Mouse (Mus musculus): ENCODE measurements around the gene Esyt1. TPM values are rescaled to one million over a fixed set of nuclear protein-coding genes. Genes with fewer than 3 reads are reported as not detected.

Esyt1 gene
- polyA plus RNA-seq, 1 experiment: 166 TPM

DNA sequence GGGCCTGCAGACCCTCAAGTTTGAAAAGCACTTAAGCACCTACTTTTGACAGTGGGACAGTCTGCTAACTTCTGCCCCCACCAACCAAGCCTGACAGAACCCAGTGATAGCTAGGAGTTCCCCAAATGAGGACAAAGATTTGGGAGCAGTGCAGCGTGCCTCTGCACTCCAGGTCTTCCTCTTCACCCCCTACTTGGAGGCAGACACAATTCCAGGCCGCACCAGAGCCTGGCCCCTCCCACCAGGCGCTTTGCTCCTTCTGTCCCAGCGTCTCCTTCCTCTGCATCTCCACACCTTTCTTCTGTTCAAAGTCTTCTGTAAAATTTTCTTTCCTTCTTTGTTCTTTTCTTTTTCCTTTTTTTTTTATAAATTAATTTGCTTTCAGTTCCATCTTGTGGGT is 35.9 kb downstream of the Esyt1 start:
- H3ac ChIP-seq (ENCODE audit: control insufficient read depth, insufficient read length): no peak overlapping the region
- no peak overlapping the region for H3K4me3 ChIP-seq
- H3K4me2 ChIP-seq (ENCODE audit: low read depth): no peak overlapping the region
- H3K79me2 ChIP-seq (ENCODE audit: control insufficient read depth, insufficient read depth): peaks cover 34% of the 10 kb centered on the region
- peaks cover 27% of the 10 kb centered on the region for H3K36me3 ChIP-seq (ENCODE audit: control insufficient read depth, insufficient read depth)
- TF ChIP-seq POLR2AphosphoS2 (IDR thresholded peaks at IDR 0.05; ENCODE audit: insufficient read length, low read depth): no peak
- TF ChIP-seq MYOG (IDR thresholded peaks at IDR 0.05; ENCODE audit: control insufficient read depth in 1 of 3, insufficient read depth in 1 of 3, insufficient read length in 2 of 3, low read depth in 2 of 3): no peak
- no peak for TF ChIP-seq SRF (IDR thresholded peaks at IDR 0.05; ENCODE audit: control insufficient read depth, insufficient read length, low read depth)
- no peak for TF ChIP-seq REST (IDR thresholded peaks at IDR 0.05; ENCODE audit: insufficient read depth, insufficient read length)
- no peaks in the 10 kb centered on the region for H3K27me3 ChIP-seq (ENCODE audit: control insufficient read depth, insufficient read depth, insufficient read length)

DNA sequence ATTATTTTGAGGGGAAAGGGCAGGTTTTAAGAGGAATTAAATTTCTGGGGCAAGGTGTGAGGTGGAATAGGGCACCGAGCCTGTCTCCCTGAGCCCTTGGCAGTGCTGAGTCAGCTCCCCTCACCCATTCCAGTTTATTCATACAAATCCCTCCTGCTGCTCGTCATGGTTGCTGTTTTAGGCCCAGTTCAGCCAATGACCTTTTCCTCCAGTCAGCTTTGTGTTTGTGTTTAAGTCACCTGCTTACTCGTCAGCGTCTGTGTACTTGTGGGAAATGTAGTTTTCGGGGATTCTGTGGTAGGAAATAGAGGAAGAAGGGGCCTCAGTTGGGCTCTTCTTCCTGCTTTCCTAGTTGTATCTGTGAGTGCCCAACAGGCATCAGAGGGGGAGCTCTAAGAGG is 36.3 kb downstream of the Esyt1 start:
- H3K4me2 ChIP-seq (ENCODE audit: low read depth): no peak overlapping the region
- no peaks in the 10 kb centered on the region for H3K27me3 ChIP-seq (ENCODE audit: control insufficient read depth, insufficient read depth, insufficient read length)
- peaks cover 27% of the 10 kb centered on the region for H3K36me3 ChIP-seq (ENCODE audit: control insufficient read depth, insufficient read depth)
- peaks cover 30% of the 10 kb centered on the region for H3K79me2 ChIP-seq (ENCODE audit: control insufficient read depth, insufficient read depth)
- H3ac ChIP-seq (ENCODE audit: control insufficient read depth, insufficient read length): no peak overlapping the region
- H3K4me3 ChIP-seq: no peak overlapping the region
- TF ChIP-seq MAX (IDR thresholded peaks at IDR 0.05; ENCODE audit: low read depth) (no peak), POLR2AphosphoS2 (IDR thresholded peaks at IDR 0.05; ENCODE audit: insufficient read length, low read depth) (peak; percentile 77)

DNA sequence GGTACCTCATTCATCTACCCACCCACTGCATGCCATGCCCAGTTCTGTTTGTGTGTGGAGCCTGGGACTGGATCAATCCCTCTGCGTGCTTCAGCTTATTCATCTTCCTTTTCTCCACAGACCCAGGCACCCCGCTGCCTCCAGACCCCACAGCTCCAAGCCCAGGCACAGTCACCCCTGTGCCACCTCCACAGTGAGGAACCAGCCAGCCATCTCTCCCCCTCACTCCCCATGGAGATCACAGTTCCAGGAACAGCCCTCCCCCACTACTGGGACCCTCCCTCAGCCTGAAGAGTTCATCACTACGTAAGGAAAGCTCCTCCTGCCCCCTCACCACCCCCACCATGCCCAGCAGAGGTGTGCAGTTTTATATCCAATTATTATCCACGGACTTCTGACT is 36.9 kb downstream of the Esyt1 start:
- H3K4me2 ChIP-seq (ENCODE audit: low read depth): no peak overlapping the region
- H3K27me3 ChIP-seq (ENCODE audit: control insufficient read depth, insufficient read depth, insufficient read length): no peaks in the 10 kb centered on the region
- no peak overlapping the region for H3K4me3 ChIP-seq
- H3K79me2 ChIP-seq (ENCODE audit: control insufficient read depth, insufficient read depth): peaks cover 28% of the 10 kb centered on the region
- peaks cover 30% of the 10 kb centered on the region for H3K36me3 ChIP-seq (ENCODE audit: control insufficient read depth, insufficient read depth)
- H3ac ChIP-seq (ENCODE audit: control insufficient read depth, insufficient read length): no peak overlapping the region
- TF ChIP-seq POLR2A (IDR thresholded peaks at IDR 0.05; ENCODE audit: insufficient read length, low read depth) (peak; percentile 10), POLR2AphosphoS2 (IDR thresholded peaks at IDR 0.05; ENCODE audit: insufficient read length, low read depth) (peak; percentile 75), TCF12 (IDR thresholded peaks at IDR 0.05; ENCODE audit: insufficient read depth, poor library complexity, severe bottlenecking) (no peak)

DNA sequence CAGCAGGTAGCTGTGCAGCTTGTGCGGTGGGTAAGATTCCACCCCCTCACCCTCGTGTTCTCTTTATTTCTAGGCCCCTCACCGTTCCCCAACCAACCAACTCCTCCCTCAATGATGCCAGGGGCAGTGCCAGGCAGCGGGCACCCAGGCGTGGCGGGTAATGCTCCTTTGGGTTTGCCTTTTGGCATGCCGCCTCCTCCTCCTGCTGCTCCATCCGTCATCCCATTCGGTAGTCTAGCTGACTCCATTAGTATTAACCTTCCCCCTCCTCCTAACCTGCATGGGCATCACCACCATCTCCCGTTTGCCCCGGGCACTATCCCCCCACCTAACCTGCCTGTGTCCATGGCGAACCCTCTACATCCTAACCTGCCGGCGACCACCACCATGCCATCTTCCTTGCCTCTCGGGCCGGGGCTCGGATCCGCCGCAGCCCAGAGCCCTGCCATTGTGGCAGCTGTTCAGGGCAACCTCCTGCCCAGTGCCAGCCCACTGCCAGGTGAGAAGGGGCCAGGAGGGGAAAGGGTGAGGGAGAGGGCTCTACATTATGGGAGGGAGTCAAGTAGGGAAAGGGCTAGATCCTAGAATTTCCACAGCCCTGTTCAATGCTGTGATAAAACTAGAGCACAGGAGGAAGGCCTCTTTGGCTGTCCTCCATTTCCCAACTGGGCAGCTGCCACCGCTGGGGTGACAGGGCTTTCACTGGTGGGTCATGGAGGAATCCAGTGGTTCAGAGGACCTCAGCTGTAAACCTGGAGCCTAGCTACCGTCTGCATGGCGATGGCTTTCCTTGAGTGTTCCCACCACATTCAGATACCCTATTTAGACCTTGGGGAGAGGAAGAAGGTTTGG is 37.6 kb downstream of the Esyt1 start:
- Histone ChIP-seq H3K36me3 (ENCODE audit: control insufficient read depth, insufficient read depth) (peaks cover 35% of the 10 kb centered on the region), H3K27me3 (ENCODE audit: control insufficient read depth, insufficient read depth, insufficient read length) (no peaks in the 10 kb centered on the region), H3K79me2 (ENCODE audit: control insufficient read depth, insufficient read depth) (peaks cover 22% of the 10 kb centered on the region), H3K4me2 (ENCODE audit: low read depth) (no peak overlapping the region), H3ac (ENCODE audit: control insufficient read depth, insufficient read length) (no peak overlapping the region), H3K4me3 (no peak overlapping the region)
- TF ChIP-seq MYOG (IDR thresholded peaks at IDR 0.05; ENCODE audit: control insufficient read depth in 1 of 3, insufficient read depth in 1 of 3, insufficient read length in 2 of 3, low read depth in 2 of 3) (no peak), REST (IDR thresholded peaks at IDR 0.05; ENCODE audit: insufficient read depth, insufficient read length) (no peak), E2F4 (IDR thresholded peaks at IDR 0.05; ENCODE audit: insufficient read depth) (no peak), SRF (IDR thresholded peaks at IDR 0.05; ENCODE audit: control insufficient read depth, insufficient read length, low read depth) (no peak)

DNA sequence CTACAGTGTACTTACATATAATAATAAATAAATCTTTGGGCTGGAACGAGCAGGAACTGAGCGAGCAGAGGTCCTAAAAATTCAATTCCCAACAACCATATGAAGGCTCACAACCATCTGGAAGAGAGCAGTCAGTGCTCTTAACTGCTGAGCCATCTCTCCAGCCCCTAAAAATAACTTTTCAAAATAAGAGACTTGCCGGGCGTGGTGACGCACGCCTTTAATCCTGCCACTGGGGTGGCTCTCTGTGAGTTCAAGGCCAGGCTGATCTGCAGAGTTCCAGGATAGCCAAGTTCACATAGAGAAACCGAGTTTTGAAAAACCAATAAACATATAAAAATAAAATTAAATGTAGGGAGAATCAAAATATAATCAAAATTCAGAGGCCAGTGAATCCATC is 39.3 kb downstream of the Esyt1 start:
- H3K4me2 ChIP-seq (ENCODE audit: low read depth): no peak overlapping the region
- H3K79me2 ChIP-seq (ENCODE audit: control insufficient read depth, insufficient read depth): peaks cover 5% of the 10 kb centered on the region
- no peak overlapping the region for H3K4me3 ChIP-seq
- H3K36me3 ChIP-seq (ENCODE audit: control insufficient read depth, insufficient read depth): peaks cover 38% of the 10 kb centered on the region
- H3ac ChIP-seq (ENCODE audit: control insufficient read depth, insufficient read length): no peak overlapping the region
- H3K27me3 ChIP-seq (ENCODE audit: control insufficient read depth, insufficient read depth, insufficient read length): no peaks in the 10 kb centered on the region
- TF ChIP-seq TCF3 (IDR thresholded peaks at IDR 0.05; ENCODE audit: insufficient read length, low read depth) (no peak), TCF12 (IDR thresholded peaks at IDR 0.05; ENCODE audit: insufficient read depth, poor library complexity, severe bottlenecking) (no peak), MAX (IDR thresholded peaks at IDR 0.05; ENCODE audit: low read depth) (no peak), MYOG (IDR thresholded peaks at IDR 0.05; ENCODE audit: control insufficient read depth in 1 of 3, insufficient read depth in 1 of 3, insufficient read length in 2 of 3, low read depth in 2 of 3) (no peak), SRF (IDR thresholded peaks at IDR 0.05; ENCODE audit: control insufficient read depth, insufficient read length, low read depth) (no peak), REST (IDR thresholded peaks at IDR 0.05; ENCODE audit: insufficient read depth, insufficient read length) (no peak), POLR2A (IDR thresholded peaks at IDR 0.05; ENCODE audit: insufficient read length, low read depth) (no peak), POLR2AphosphoS2 (IDR thresholded peaks at IDR 0.05; ENCODE audit: insufficient read length, low read depth) (no peak), CEBPB (IDR thresholded peaks at IDR 0.05; ENCODE audit: insufficient read depth, poor library complexity, severe bottlenecking) (no peak), MYOD1 (IDR thresholded peaks at IDR 0.05; ENCODE audit: control insufficient read depth in 1 of 3, insufficient read length in 2 of 3, low read depth in 2 of 3) (no peak), USF1 (IDR thresholded peaks at IDR 0.05; ENCODE audit: low read depth) (no peak), E2F4 (IDR thresholded peaks at IDR 0.05; ENCODE audit: insufficient read depth) (no peak)
